Mouse (Mus musculus) 3T3-L1 (cell line): Measurements from ENCODE around the gene Comp.

Experiments used
- DNase-seq: peaks from one replicate; pipeline ENCODE4 v3.0.0-alpha.2; 2015; ENCODE audit warnings: low read depth, low spot score

Comp gene

GRCm38 (mm10) chr8:70397611-70398563, 24.5 kb downstream of the Comp start:
- DNase-seq = no peak

- DNase-seq = no peak
Measured at GRCm38 (mm10) chr8:70404212-70404611, 30.9 kb downstream of the Comp start.

- DNase-seq = no peak
Measured at GRCm38 (mm10) chr8:70405189-70405588, 31.8 kb downstream of the Comp start.

DNA sequence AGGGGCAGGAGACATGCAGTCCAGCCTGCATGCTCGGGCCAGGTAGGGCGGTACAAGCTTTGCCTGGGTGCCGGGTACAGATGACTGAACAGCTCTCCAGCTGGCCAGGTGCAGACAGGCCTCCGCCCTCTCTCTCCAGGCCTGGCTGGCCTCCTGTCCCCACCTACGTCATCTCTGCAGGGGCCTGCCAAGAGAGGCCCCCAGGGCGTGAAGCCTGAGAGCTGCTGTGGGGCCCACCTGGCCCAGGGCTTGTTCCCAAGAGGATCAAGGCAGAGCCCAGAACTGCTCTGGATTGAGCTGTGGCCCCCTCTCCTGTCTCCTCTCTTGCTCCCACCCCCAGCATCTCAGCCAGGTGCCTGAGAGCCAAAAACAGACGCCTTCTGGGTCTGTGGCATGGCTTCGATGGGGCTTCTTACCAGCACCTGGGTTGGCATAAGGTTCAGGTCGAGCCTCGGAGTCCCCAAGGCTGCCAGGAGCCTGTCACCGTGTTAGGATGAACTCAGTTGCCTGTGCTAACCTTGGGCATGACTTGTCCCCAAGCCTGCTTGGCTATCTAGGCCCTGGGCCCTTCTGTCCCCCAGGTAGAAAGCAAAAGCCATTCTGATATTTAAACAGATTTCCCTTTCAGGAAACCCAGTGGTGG, 33.2 kb downstream of the Comp start:
- no peak for DNase-seq

DNA sequence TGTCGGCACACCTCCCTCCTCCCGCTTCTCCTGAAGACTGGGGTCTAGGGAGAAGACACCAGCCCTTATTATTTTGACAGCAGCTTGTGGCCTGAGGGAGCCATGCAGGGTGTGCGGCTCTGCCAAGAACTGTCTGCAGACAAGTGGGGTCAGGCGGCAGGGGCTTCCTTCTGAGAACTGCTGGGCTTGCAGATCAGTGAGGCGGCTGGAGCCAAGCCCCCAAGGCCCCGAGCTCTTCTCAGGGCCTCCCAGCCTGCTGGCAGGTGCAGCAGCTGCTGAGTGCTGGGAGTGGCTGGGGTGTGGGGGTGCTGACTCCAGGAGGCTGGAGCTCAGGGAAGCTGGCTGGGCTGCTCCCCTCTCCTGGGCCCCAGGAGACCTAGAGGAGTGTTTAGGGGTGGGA, 34.9 kb downstream of the Comp start:
- DNase-seq = no peak

DNA sequence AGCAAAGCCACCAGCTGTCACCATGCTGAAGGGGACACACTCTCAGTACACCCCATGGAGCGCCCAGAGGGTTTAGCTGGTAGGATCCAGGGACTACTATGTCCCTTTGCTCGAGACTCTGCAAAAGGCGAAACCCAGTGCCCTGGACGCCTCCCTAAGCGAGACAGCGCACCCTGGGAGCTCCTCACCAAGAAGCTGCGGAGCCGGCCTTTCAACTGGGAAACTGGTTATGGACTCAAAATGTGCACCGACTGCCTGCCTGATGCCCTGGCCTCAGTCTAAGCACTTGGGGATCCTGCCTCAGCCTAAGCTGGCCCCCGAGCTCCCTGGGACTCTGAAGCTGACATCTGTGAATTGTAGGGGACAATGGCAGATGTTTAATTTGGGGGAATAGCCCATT, 35.7 kb downstream of the Comp start:
- no peak for DNase-seq

GRCm38 (mm10) chr8:70409455-70409871, 36.1 kb downstream of the Comp start:
- no peak for DNase-seq

DNA sequence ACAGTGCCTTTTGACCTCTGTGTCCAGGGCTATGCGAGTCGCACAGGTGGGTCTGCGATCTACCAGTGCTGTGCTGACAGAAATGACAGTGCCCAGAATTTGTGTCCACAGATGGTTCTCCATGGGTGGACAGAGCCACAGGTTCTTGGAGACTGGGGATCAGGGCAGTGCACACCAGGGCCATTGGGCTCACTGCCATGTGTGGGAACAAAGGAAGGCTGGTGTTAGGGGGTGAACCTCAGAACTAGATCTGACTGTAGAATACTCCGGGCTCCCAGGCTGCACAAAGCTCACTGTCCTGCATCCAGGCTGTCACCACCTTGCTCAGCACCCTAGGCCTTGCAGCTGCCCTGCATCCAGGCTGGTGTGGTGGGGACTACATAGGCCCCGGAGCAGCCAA, 36.9 kb downstream of the Comp start:
- DNase-seq = no peak

GRCm38 (mm10) chr8:70414310-70414946, 41.1 kb downstream of the Comp start:
- no peak for DNase-seq

DNA sequence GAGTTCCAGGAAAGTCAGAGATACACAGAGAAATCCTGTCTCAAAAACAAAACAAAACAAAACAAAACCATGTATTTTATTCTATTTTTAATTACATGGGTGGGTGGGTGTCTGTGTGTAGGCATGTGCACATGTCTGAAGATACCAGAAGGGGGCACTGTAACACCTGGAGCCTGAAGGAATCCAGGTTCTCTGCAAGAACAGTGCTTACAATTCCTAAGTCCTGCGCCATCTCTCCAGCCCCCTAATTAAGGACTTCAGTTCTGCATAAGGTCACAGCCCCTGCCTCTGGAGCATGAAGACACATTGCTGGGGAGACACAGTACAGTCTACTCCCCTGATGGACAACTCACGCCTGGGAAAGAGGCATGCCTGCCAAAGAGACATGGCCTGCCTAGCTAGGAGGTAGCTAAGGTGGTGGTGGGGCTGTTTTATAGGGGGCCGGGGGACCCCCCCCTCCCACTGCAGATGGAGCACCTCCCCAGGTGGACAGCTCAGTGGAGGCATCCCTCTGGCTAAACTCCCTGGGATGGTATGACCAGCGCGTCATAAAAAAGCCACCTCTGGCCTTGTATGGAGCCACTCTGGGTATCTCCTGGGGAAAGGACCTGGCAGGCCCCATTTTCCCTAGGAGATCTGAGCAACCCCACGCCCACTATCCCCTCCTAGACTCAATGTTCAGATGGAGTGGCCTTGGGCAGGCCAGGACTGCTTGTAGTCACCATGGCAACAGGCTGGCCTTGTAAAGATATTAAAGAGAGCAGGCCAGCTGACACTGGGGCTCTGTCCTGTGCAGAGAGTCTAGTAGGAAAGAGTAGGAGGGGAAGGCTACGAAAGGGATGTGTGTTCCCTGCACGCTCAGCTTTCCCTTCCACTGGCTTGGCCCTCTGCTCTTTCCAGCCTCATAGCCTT, 42.4 kb downstream of the Comp start:
- DNase-seq = peak; percentile 56

- no peak for DNase-seq
Measured at GRCm38 (mm10) chr8:70416941-70417340, 43.6 kb downstream of the Comp start.

- DNase-seq = no peak
Measured at GRCm38 (mm10) chr8:70417914-70418313, 44.6 kb downstream of the Comp start.

DNA sequence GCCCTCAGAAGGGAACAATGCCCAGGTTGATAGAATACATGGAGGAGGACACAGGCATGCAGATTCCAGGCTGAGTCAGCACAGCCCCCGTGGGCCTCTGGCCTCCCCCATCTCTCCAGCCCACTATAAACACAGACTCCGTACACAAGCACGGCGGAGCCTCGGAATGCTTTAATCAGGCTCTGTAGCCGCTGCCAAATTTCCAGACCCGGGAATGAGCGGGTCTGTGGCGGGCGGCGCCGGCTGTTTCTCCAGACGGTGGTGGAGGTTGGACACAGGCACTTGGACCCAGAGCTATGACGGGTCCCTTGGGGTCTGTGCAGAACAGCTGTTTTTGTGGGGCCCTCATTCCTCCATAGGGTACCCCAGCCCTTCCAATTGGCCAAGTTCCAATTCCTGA, 45.6 kb downstream of the Comp start:
- no peak for DNase-seq

GRCm38 (mm10) chr8:70419879-70420643, 46.7 kb downstream of the Comp start:
- DNase-seq = no peak

DNA sequence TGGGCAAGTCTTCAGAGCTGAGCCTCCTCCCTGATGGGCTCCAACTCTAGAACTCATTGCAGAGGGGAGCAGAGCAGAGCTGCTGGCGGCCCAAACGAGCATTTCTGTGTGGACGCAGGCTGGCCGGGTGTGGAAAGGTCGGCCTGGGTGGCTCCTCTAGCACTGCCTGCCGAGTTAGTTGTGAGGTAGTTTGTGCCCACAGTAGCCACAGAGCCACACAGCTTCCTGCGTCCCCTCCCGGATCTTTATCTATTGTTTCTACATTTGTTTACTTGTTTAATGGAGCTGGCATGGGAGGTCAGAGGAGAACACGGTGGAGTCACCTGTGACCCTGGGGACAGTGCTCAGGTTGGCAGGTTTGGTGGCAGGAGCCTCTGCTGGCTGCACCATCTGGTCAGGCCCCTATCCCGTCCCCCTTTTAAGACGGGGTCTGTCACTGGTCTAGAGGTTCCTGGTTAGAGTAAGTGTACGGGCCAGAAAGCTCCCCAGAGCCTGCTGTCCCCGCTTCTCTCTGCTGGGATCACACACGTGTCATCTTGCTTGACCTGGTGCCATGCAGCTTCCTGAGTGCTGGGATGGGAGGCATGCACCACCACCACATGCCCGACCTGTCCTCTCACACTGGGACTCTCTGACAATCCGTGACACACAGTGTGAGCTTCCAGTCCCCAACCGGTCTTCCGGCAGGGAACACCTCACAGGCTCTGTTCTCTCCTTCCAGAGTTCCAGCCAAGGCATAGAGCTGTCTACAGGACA, 48.2 kb downstream of the Comp start:
- DNase-seq = no peak

DNA sequence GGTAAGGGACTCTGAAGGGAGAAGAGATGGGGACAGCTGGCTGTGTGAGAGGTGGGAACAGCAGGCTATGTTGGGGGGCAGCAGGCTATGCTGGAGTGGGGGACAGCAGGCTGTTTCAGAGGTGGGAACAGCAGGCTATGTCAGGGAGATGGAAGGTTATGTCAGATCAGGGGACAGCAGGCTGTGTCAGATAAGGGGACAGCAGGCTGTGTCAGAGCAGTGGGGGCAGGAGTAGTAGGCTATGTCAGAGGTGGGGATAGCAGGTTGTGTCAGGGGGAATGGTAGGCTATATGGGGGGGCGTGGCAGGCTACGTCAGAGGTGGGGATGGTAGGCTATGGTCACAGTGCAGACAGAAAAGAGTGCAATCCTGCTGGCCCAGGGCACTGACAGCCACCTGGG, 49.4 kb downstream of the Comp start:
- no peak for DNase-seq

- DNase-seq = no peak
Measured at GRCm38 (mm10) chr8:70426300-70426907, 53.0 kb downstream of the Comp start.

GRCm38 (mm10) chr8:70431213-70431612, 57.9 kb downstream of the Comp start:
- DNase-seq = no peak
